Mouse (Mus musculus): ENCODE data around the gene Med7. TPM values are rescaled to one million over a fixed set of nuclear protein-coding genes. Genes with fewer than 3 reads are reported as not detected.

Med7 gene
- polyA plus RNA-seq, 1 experiment from 2014 or later = 60.1 TPM

GRCm38 (mm10) chr11:46439005-46439543 lies 2.3 kb downstream of the Med7 start:
- no peak overlapping the region for H3K4me3 ChIP-seq (ENCODE audit: low read depth, low read length)
- ATAC-seq (replicated peaks; ENCODE audit: insufficient number of reproducible peaks, low FRiP score, low TSS enrichment) = no peak
- H3K9me3 ChIP-seq (replicated peaks; ENCODE audit: control insufficient read depth, low read length) = no peaks in the 10 kb centered on the region
- H3K4me1 ChIP-seq (ENCODE audit: control insufficient read depth, insufficient read depth, low read length) = no peaks in the 10 kb centered on the region
- H3K36me3 ChIP-seq (ENCODE audit: control insufficient read depth, insufficient read depth, low read length) = peaks cover 3% of the 10 kb centered on the region; the same call in 1 of the 2 replicates
- H3K9ac ChIP-seq (ENCODE audit: low read depth, low read length) = no peak overlapping the region
- H3K4me2 ChIP-seq = no peak overlapping the region
- H3K27me3 ChIP-seq (ENCODE audit: control insufficient read depth, insufficient read depth, low read length) = no peaks in the 10 kb centered on the region
- H3K27ac ChIP-seq (ENCODE audit: low read depth, low read length) = no peak overlapping the region
- 88% methylated on average over 5 of the region's 5 CpGs for WGBS (ENCODE audit: insufficient replicate concordance)

DNA sequence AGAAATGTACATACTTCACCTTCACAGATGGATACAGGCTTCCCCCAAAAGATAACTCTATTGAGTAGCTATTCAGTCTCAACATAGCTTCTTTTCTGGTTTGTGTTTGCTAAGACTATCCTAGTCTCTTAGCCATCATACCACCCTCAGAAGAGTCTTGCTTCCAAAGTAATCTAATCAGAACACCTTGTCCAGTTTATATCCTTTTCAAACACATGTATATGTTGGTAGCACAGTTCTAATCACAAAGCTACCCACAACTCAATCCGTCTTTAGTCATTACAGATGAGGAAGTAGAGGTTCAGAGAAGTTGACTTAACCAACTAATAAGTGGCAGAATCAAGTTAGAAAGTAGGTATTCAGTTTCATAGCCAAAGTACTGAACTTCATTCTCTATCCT lies 5.0 kb downstream of the Med7 start:
- no peaks in the 10 kb centered on the region for H3K9me3 ChIP-seq (replicated peaks; ENCODE audit: control insufficient read depth, low read length)
- no peak for ATAC-seq (replicated peaks; ENCODE audit: insufficient number of reproducible peaks, low FRiP score, low TSS enrichment)

DNA sequence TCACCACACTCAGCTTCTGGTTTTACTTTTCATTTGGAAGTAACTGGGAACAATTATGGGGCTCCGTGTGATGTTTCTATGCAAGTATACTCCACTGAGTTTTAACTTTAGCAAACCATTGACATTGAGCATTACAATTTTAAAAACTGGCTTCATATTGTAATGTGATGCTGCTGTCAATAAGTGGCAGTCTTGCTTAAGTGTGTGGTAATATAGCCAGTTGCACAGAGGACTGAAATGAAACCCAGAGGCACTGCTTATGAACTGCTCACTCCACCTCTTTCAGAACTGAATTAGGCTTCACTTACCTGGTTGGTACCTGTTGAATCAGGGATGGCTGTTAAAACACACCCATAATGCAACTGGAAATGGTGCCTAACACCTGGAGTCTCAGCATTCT lies 6.4 kb downstream of the Med7 start:
- H3K27me3 ChIP-seq (ENCODE audit: control insufficient read depth, insufficient read depth, low read length) = no peaks in the 10 kb centered on the region
- no peak overlapping the region for H3K27ac ChIP-seq (ENCODE audit: low read depth, low read length)
- no peak overlapping the region for H3K4me2 ChIP-seq
- ATAC-seq (replicated peaks; ENCODE audit: insufficient number of reproducible peaks, low FRiP score, low TSS enrichment) = no peak
- H3K4me3 ChIP-seq (ENCODE audit: low read depth, low read length) = no peak overlapping the region
- no peak overlapping the region for H3K9ac ChIP-seq (ENCODE audit: low read depth, low read length)
- H3K4me1 ChIP-seq (ENCODE audit: control insufficient read depth, insufficient read depth, low read length) = no peaks in the 10 kb centered on the region
- WGBS (ENCODE audit: insufficient replicate concordance) = 90% methylated on average over 1 of the region's 1 CpGs
- no peaks in the 10 kb centered on the region for H3K9me3 ChIP-seq (replicated peaks; ENCODE audit: control insufficient read depth, low read length)
- H3K36me3 ChIP-seq (ENCODE audit: control insufficient read depth, insufficient read depth, low read length) = peaks cover 3% of the 10 kb centered on the region; the same call in 1 of the 2 replicates

More for the DNA sequence above, 5.0 kb downstream of the Med7 start:
- peaks cover 3% of the 10 kb centered on the region; the same call in 1 of the 2 replicates for H3K36me3 ChIP-seq (ENCODE audit: control insufficient read depth, insufficient read depth, low read length)
- no peak overlapping the region for H3K4me3 ChIP-seq (ENCODE audit: low read depth, low read length)
- WGBS (ENCODE audit: insufficient replicate concordance) = 92% methylated on average over 1 of the region's 1 CpGs
- H3K4me1 ChIP-seq (ENCODE audit: control insufficient read depth, insufficient read depth, low read length) = no peaks in the 10 kb centered on the region
- no peak overlapping the region for H3K27ac ChIP-seq (ENCODE audit: low read depth, low read length)
- no peaks in the 10 kb centered on the region for H3K27me3 ChIP-seq (ENCODE audit: control insufficient read depth, insufficient read depth, low read length)
- no peak overlapping the region for H3K9ac ChIP-seq (ENCODE audit: low read depth, low read length)
- no peak overlapping the region for H3K4me2 ChIP-seq

DNA sequence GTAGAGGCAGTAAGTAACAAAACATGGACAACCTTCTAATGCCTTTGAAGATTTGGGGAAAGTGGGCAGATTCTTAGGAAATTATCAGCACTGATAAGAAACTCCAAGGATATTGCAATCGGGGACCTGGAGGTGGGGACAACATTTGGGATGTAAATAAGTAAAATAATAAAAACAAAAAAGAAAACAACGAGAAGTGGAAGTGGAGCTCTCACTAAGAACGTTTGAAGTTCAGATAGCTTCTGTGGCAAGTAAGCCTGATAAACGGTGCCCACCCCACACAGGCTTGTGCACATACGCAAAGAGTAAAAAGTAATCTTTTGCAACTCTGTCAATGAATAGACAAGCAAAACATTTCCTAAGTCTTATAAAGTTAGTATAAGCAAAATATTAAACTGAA lies 7.3 kb downstream of the Med7 start:
- H3K9me3 ChIP-seq (replicated peaks; ENCODE audit: control insufficient read depth, low read length) = no peaks in the 10 kb centered on the region
- no peak for ATAC-seq (replicated peaks; ENCODE audit: insufficient number of reproducible peaks, low FRiP score, low TSS enrichment)
- H3K27ac ChIP-seq (ENCODE audit: low read depth, low read length) = no peak overlapping the region
- no peaks in the 10 kb centered on the region for H3K4me1 ChIP-seq (ENCODE audit: control insufficient read depth, insufficient read depth, low read length)
- no peaks in the 10 kb centered on the region for H3K27me3 ChIP-seq (ENCODE audit: control insufficient read depth, insufficient read depth, low read length)
- 79% methylated on average over 5 of the region's 5 CpGs for WGBS (ENCODE audit: insufficient replicate concordance)
- H3K9ac ChIP-seq (ENCODE audit: low read depth, low read length) = no peak overlapping the region
- peaks cover 3% of the 10 kb centered on the region; the same call in 1 of the 2 replicates for H3K36me3 ChIP-seq (ENCODE audit: control insufficient read depth, insufficient read depth, low read length)
- no peak overlapping the region for H3K4me3 ChIP-seq (ENCODE audit: low read depth, low read length)
- no peak overlapping the region for H3K4me2 ChIP-seq

GRCm38 (mm10) chr11:46446150-46446549 lies 9.4 kb downstream of the Med7 start:
- no peak overlapping the region for H3K9ac ChIP-seq (ENCODE audit: low read depth, low read length)
- no peak overlapping the region for H3K27ac ChIP-seq (ENCODE audit: low read depth, low read length)
- H3K36me3 ChIP-seq (ENCODE audit: control insufficient read depth, insufficient read depth, low read length) = no peaks in the 10 kb centered on the region; the same call in 1 of the 2 replicates
- no peak overlapping the region for H3K4me2 ChIP-seq
- ATAC-seq (replicated peaks; ENCODE audit: insufficient number of reproducible peaks, low FRiP score, low TSS enrichment) = no peak
- H3K4me1 ChIP-seq (ENCODE audit: control insufficient read depth, insufficient read depth, low read length) = no peaks in the 10 kb centered on the region
- 88% methylated on average over 6 of the region's 6 CpGs for WGBS (ENCODE audit: insufficient replicate concordance)
- no peaks in the 10 kb centered on the region for H3K27me3 ChIP-seq (ENCODE audit: control insufficient read depth, insufficient read depth, low read length)
- H3K9me3 ChIP-seq (replicated peaks; ENCODE audit: control insufficient read depth, low read length) = no peaks in the 10 kb centered on the region
- H3K4me3 ChIP-seq (ENCODE audit: low read depth, low read length) = no peak overlapping the region

DNA sequence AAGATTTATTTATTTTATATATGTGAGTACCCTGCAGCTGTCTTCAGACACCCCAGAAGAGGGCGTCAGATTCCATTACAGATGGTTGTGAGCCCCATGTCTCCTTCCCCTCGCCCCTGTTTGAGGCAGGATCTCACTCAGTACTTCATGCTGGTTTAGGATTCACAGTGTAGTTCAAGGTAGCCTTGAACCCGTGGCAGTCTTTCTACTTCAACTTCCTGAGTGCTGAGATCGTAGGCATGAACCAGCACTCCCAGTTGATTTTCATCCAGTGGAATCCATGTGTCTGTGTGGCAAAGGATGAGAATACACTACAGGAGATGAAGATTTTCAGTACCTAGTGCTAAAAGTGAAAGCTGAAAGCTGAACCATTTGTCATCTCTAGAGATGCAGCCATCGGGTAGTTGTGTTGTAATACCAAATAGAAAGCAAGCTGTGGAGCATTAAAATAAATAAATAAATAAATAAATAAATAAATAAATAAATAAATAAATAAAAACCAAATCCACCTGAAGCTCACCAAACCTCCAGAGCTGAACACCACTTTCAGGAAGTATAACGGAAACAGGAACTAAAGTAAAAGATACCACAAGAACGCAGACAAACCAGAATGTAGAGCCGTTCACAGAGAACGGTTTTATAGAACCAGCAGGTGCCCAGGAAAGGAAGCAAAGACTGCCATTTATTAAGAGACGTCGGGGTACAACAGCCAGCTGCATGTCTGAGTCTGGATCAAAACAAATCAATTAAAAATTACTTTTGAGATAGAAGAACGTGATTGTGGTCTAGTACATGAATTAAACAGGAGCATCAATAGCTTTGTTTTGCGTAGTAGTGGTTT lies 11.1 kb downstream of the Med7 start:
- no peaks in the 10 kb centered on the region for H3K9me3 ChIP-seq (replicated peaks; ENCODE audit: control insufficient read depth, low read length)
- 77% methylated on average over 13 of the region's 13 CpGs for WGBS (ENCODE audit: insufficient replicate concordance)
- H3K9ac ChIP-seq (ENCODE audit: low read depth, low read length) = no peak overlapping the region
- H3K4me1 ChIP-seq (ENCODE audit: control insufficient read depth, insufficient read depth, low read length) = no peaks in the 10 kb centered on the region
- ATAC-seq (replicated peaks; ENCODE audit: insufficient number of reproducible peaks, low FRiP score, low TSS enrichment) = no peak
- no peaks in the 10 kb centered on the region; the same call in 1 of the 2 replicates for H3K36me3 ChIP-seq (ENCODE audit: control insufficient read depth, insufficient read depth, low read length)
- no peak overlapping the region for H3K27ac ChIP-seq (ENCODE audit: low read depth, low read length)
- H3K4me2 ChIP-seq = no peak overlapping the region
- H3K27me3 ChIP-seq (ENCODE audit: control insufficient read depth, insufficient read depth, low read length) = no peaks in the 10 kb centered on the region
- no peak overlapping the region for H3K4me3 ChIP-seq (ENCODE audit: low read depth, low read length)

DNA sequence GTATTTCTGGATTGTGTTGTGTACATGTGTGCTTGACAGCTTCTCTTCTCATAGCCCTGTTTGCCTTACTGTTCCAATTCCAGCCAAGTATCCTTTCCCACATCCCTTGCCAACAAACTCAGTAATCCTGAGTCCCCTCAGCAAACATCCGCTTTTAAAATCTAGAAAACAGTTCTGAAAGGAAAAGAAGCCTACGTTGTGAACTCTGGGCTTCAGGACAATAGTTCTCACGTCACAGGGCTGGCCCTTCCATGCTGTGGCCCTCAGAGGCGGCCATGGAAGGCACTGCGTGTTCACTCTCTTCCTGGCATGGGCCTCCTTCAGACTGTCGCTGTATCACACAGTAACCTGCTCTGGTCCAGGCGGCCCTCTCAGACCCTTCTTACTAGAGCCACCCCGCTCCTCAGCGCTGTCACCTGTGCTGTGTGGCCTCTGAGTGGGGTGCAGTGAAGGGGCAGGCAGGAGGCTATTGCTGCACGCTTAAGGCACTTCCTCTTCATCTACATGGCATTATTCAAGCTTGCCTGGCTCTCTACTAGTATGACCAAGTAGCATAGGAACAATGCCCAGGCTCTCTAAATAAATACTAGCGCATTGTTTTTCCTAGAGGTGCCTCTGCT lies 12.8 kb downstream of the Med7 start:
- ATAC-seq (replicated peaks; ENCODE audit: insufficient number of reproducible peaks, low FRiP score, low TSS enrichment) = no peak
- H3K4me3 ChIP-seq (ENCODE audit: low read depth, low read length) = no peak overlapping the region
- no peak overlapping the region for H3K27ac ChIP-seq (ENCODE audit: low read depth, low read length)
- no peak overlapping the region for H3K9ac ChIP-seq (ENCODE audit: low read depth, low read length)
- WGBS (ENCODE audit: insufficient replicate concordance) = 78% methylated on average over 11 of the region's 11 CpGs
- no peaks in the 10 kb centered on the region for H3K36me3 ChIP-seq (ENCODE audit: control insufficient read depth, insufficient read depth, low read length)
- no peak overlapping the region for H3K4me2 ChIP-seq
- no peaks in the 10 kb centered on the region for H3K4me1 ChIP-seq (ENCODE audit: control insufficient read depth, insufficient read depth, low read length)
- no peaks in the 10 kb centered on the region for H3K9me3 ChIP-seq (replicated peaks; ENCODE audit: control insufficient read depth, low read length)
- no peaks in the 10 kb centered on the region for H3K27me3 ChIP-seq (ENCODE audit: control insufficient read depth, insufficient read depth, low read length)

DNA sequence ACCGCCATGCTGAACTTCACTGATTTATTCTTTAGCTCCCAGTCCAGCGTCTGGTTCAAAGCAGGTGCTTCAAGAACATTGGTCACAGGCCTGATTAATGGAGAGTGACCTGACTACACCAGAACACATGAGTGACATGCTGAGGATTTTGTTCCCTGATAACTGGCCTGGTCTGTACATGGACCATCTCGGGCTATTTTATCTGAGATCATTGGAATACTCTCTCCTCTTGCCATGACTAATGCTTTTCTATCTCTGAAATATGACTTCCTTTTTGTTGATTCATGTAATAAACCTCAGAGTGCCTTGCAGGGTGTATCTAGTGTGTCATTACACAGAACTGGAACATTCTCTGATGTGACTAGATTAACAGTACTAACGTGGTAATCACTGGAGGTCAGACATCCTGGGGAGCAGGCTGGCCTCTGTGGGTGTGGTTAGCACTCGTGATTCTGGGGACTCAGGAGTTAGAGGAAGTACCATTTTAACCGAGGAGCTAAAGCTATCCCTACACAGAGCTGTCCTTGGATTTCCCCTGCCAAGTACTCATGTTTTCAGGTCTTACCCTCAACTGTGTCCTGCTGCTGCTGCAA lies 17.8 kb downstream of the Med7 start, which contains the start of gene Havcr2:
Gene Havcr2, plus strand, starts transcription at position 483 of the 593 bp plus-strand sequence.
- no peak within 1 kb of the TSS for H3K4me3 ChIP-seq (ENCODE audit: low read depth, low read length)
- ATAC-seq (replicated peaks; ENCODE audit: insufficient number of reproducible peaks, low FRiP score, low TSS enrichment) = no peak

More for the DNA sequence above, 17.8 kb downstream of the Med7 start, which contains the start of gene Havcr2:
- H3K4me2 ChIP-seq = no peak within 1 kb of the TSS
- no peaks in the 10 kb centered on the region for H3K4me1 ChIP-seq (ENCODE audit: control insufficient read depth, insufficient read depth, low read length)
- H3K9me3 ChIP-seq (replicated peaks; ENCODE audit: control insufficient read depth, low read length) = no peaks in the 10 kb centered on the region
- WGBS (ENCODE audit: insufficient replicate concordance) = 66% methylated on average over 6 of the region's 6 CpGs
- H3K27me3 ChIP-seq (ENCODE audit: control insufficient read depth, insufficient read depth, low read length) = no peaks in the 10 kb centered on the region
- H3K36me3 ChIP-seq (ENCODE audit: control insufficient read depth, insufficient read depth, low read length) = no peaks in the 10 kb centered on the region
- H3K27ac ChIP-seq (ENCODE audit: low read depth, low read length) = no peak within 1 kb of the TSS
- no peak within 1 kb of the TSS for H3K9ac ChIP-seq (ENCODE audit: low read depth, low read length)
